Mouse (Mus musculus): Measurements from ENCODE around the gene Atp6v0a2.

- 0 out of 2 replicates have a peak, but pooled peaks have one; percentile 27 for TF ChIP-seq CTCF (IDR thresholded peaks at IDR 0.05; ENCODE audit: borderline replicate concordance, control insufficient read depth, extremely low read depth, insufficient read depth, low read length, poor library complexity)
- TF ChIP-seq POLR2A (IDR thresholded peaks at IDR 0.05; ENCODE audit: control insufficient read depth, extremely low read depth, insufficient read depth, low read length, poor library complexity), result peak; percentile 50; the same call in 1 of the 2 replicates
Measured at GRCm38 (mm10) chr5:124637300-124637699, 8.9 kb downstream of the Atp6v0a2 start.

Measured in thymus, adult 2 months (tissue).